Mouse (Mus musculus): Measurements from ENCODE around the gene Chd4. TPM values are rescaled to one million over a fixed set of nuclear protein-coding genes. Genes with fewer than 3 reads are reported as not detected.
"Not testable (repeated sequence)": the region's sequence is repeated elsewhere in the genome, so short reads cannot be mapped to it uniquely, and the experiment has no call there.

Chd4 gene
- polyA plus RNA-seq (2016; fragmentation: Nextera tagmentation; extraction: Ambion mirVana), result 76.2 and 77.3 TPM in 2 replicates

DNA sequence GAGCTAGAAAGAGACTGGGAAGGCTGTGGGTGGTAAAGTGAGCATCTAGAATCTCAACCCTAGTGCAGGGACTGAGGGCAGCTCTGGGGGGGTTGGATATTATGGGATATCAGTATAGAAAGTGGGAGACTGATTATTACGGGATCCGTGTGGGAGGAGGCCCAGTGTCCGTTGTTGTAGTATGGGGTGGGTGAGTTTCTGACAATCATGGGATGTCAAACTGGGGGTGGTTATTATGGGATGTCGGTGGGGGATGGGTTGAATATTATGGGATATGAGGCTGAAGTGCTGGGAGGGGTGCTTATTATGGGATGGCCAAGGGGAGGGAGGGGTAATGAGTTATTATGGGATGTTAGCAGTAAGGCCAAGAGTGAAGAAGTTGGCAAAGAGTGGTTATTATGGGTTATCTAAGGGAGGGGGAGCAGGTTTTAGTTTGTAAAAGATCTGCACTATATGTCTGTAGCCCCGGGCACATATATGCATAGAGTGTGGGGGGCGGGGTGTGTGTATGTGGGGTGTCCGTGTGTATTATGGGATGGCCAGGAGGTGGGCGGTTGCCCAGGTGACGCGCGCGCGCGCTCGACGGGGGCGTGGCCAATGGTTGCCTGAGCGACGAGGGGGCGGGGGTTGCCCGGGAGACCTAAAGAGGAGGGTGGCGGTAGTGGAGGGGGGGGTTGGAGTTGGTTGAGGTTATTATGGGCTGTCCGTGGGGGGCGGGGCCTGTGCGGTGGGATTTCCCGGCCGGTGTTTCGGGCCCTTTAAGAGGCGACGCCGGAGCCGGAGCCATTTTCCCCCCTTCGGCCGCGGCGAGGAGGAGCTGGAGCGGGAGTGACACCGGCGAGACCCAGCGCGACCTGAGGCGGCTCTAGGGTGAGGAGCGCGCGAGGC, at the start of gene Chd4:
TSS of gene Chd4 (plus strand) at position 591 of the 888 bp plus-strand sequence.
- peak within 1 kb of the TSS; percentile 93 for H3K9ac ChIP-seq
- H3K4me2 ChIP-seq, result peak within 1 kb of the TSS; percentile 94
- peaks cover 41% of the 10 kb centered on the region for H3K4me1 ChIP-seq (replicated peaks)
- H3K36me3 ChIP-seq, result peaks cover 21% of the 10 kb centered on the region
- no peaks in the 10 kb centered on the region for H3K27me3 ChIP-seq (replicated peaks)
- 2% methylated on average over 44 of the region's 45 CpGs for WGBS
- peak within 1 kb of the TSS; percentile 95 for H3K27ac ChIP-seq (ENCODE audit: poor library complexity, severe bottlenecking)
- ATAC-seq (ENCODE audit: insufficient number of reproducible peaks, low FRiP score), result peak; percentile 84
- H3K9me3 ChIP-seq (replicated peaks), result no peaks in the 10 kb centered on the region
- H3K4me3 ChIP-seq, result peak within 1 kb of the TSS; percentile 89

DNA sequence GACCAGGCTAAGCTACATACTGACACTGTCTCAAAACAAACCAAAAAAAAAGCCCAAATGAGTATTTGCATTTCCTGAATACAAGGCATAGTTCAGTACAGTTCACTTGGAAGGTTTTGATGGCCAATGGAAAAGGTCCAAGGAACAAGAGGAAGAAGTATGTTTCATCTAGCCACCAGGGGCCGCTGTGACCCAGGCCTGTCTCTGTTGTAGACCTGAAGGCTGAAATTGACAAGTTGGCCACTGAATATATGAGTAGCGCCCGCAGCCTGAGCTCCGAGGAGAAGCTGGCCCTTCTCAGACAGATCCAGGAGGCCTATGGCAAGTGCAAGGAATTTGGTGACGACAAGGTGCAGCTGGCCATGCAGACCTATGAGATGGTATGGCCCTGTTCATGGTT, 49.1 kb upstream of the Chd4 start:
- H3K9ac ChIP-seq, result no peak overlapping the region
- H3K36me3 ChIP-seq, result peaks cover 69% of the 10 kb centered on the region
- no peak for ATAC-seq (ENCODE audit: insufficient number of reproducible peaks, low FRiP score)

GRCm38 (mm10) chr6:125049678-125050077, 46.1 kb upstream of the Chd4 start, which contains the start of gene Acrbp:
Acrbp (plus strand) TSS chr6:125049689.
- no peaks in the 10 kb centered on the region for H3K9me3 ChIP-seq (replicated peaks)
- 38% methylated on average over 20 of the region's 20 CpGs for WGBS
- no peaks in the 10 kb centered on the region for H3K4me1 ChIP-seq (replicated peaks)
- no peak within 1 kb of the TSS for H3K4me2 ChIP-seq
- 0 out of 2 replicates have a peak, but pooled peaks cover 3% of the 10 kb centered on the region for H3K27me3 ChIP-seq (replicated peaks)
- H3K9ac ChIP-seq, result no peak within 1 kb of the TSS
- H3K36me3 ChIP-seq, result peaks cover 80% of the 10 kb centered on the region
- ATAC-seq (ENCODE audit: insufficient number of reproducible peaks, low FRiP score), result no peak
- no peak within 1 kb of the TSS for H3K27ac ChIP-seq (ENCODE audit: poor library complexity, severe bottlenecking)
- no peak within 1 kb of the TSS for H3K4me3 ChIP-seq

More for the DNA sequence above, 49.1 kb upstream of the Chd4 start:
- 35% methylated on average over 5 of the region's 5 CpGs for WGBS
- no peak overlapping the region for H3K4me3 ChIP-seq
- no peak overlapping the region for H3K27ac ChIP-seq (ENCODE audit: poor library complexity, severe bottlenecking)
- H3K9me3 ChIP-seq (replicated peaks), result no peaks in the 10 kb centered on the region
- H3K4me1 ChIP-seq (replicated peaks), result no peaks in the 10 kb centered on the region
- H3K4me2 ChIP-seq, result no peak overlapping the region
- no peaks in the 10 kb centered on the region for H3K27me3 ChIP-seq (replicated peaks)

- no peak overlapping the region for H3K27ac ChIP-seq (ENCODE audit: poor library complexity, severe bottlenecking)
- 0 out of 2 replicates have a peak, but pooled peaks cover 3% of the 10 kb centered on the region for H3K27me3 ChIP-seq (replicated peaks)
- 53% methylated on average over 5 of the region's 5 CpGs for WGBS
- H3K9me3 ChIP-seq (replicated peaks), result no peaks in the 10 kb centered on the region
- ATAC-seq (ENCODE audit: insufficient number of reproducible peaks, low FRiP score), result no peak
- no peak overlapping the region for H3K4me3 ChIP-seq
- H3K4me1 ChIP-seq (replicated peaks), result peaks cover 3% of the 10 kb centered on the region; the same call in 1 of the 2 replicates
- H3K4me2 ChIP-seq, result no peak overlapping the region
- peaks cover 76% of the 10 kb centered on the region for H3K36me3 ChIP-seq
- no peak overlapping the region for H3K9ac ChIP-seq
Measured at GRCm38 (mm10) chr6:125051237-125051636, 44.5 kb upstream of the Chd4 start.

- WGBS, result 14% methylated on average over 6 of the region's 6 CpGs
- Histone ChIP-seq H3K4me1 (replicated peaks) (peaks cover 17% of the 10 kb centered on the region), H3K36me3 (no peaks in the 10 kb centered on the region), H3K27me3 (replicated peaks) (0 out of 2 replicates have a peak, but pooled peaks cover 3% of the 10 kb centered on the region), H3K9me3 (replicated peaks) (no peaks in the 10 kb centered on the region), H3K9ac (0 out of 2 replicates have a peak overlapping the region, but pooled peaks have one; percentile 14), H3K4me2 (no peak overlapping the region), H3K27ac (ENCODE audit: poor library complexity, severe bottlenecking) (no peak overlapping the region), H3K4me3 (no peak overlapping the region)
- ATAC-seq (ENCODE audit: insufficient number of reproducible peaks, low FRiP score), result 0 out of 2 replicates have a peak, but pooled peaks have one; percentile 36
Measured at GRCm38 (mm10) chr6:125061493-125061892, 34.3 kb upstream of the Chd4 start.

GRCm38 (mm10) chr6:125062511-125062910, 33.3 kb upstream of the Chd4 start:
- no peak for ATAC-seq (ENCODE audit: insufficient number of reproducible peaks, low FRiP score)
- no peak overlapping the region for H3K4me2 ChIP-seq
- WGBS, result 79% methylated on average over 5 of the region's 5 CpGs
- no peaks in the 10 kb centered on the region for H3K9me3 ChIP-seq (replicated peaks)
- no peaks in the 10 kb centered on the region for H3K36me3 ChIP-seq
- H3K27me3 ChIP-seq (replicated peaks), result peaks cover 6% of the 10 kb centered on the region; the same call in 1 of the 2 replicates
- H3K4me3 ChIP-seq, result no peak overlapping the region
- no peak overlapping the region for H3K27ac ChIP-seq (ENCODE audit: poor library complexity, severe bottlenecking)
- no peak overlapping the region for H3K9ac ChIP-seq
- peaks cover 17% of the 10 kb centered on the region for H3K4me1 ChIP-seq (replicated peaks)

GRCm38 (mm10) chr6:125063906-125064305, 31.9 kb upstream of the Chd4 start:
- no peak for ATAC-seq (ENCODE audit: insufficient number of reproducible peaks, low FRiP score)
- Histone ChIP-seq H3K27me3 (replicated peaks) (peaks cover 18% of the 10 kb centered on the region), H3K9ac (no peak overlapping the region), H3K9me3 (replicated peaks) (no peaks in the 10 kb centered on the region), H3K4me2 (no peak overlapping the region), H3K36me3 (no peaks in the 10 kb centered on the region), H3K27ac (ENCODE audit: poor library complexity, severe bottlenecking) (no peak overlapping the region), H3K4me1 (replicated peaks) (peaks cover 13% of the 10 kb centered on the region), H3K4me3 (no peak overlapping the region)
- WGBS, result 81% methylated on average over 6 of the region's 6 CpGs

DNA sequence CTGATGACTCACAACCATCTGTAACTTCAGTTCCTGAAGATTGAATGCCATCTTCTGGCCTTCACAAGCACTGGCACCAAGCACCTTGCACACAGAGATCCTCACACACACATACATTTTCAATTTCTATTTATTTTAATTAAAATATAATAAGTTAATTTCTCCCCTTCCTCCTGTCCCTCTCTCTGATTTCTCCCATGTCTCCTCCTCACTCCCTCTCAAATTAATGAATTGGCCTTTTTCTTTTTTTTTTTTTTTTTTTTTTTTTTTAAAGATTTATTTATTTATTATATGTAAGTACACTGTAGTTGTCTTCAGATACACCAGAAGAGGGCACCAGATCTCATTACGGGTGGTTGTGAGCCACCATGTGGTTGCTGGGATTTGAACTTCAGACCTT, 30.6 kb upstream of the Chd4 start:
- not testable (repeated sequence) for H3K4me2 ChIP-seq; H3K27ac ChIP-seq (ENCODE audit: poor library complexity, severe bottlenecking); H3K4me3 ChIP-seq; H3K36me3 ChIP-seq; H3K9me3 ChIP-seq (replicated peaks); H3K9ac ChIP-seq; ATAC-seq (ENCODE audit: insufficient number of reproducible peaks, low FRiP score)
- Histone ChIP-seq H3K27me3 (replicated peaks) (peaks cover 19% of the 10 kb centered on the region), H3K4me1 (replicated peaks) (peaks cover 13% of the 10 kb centered on the region)
- WGBS, result 89% methylated on average over 1 of the region's 1 CpGs

- H3K9ac ChIP-seq, result no peak within 1 kb of the TSS
- WGBS, result 53% methylated on average over 8 of the region's 8 CpGs
Measured at GRCm38 (mm10) chr6:125067571-125067995, 28.2 kb upstream of the Chd4 start, which contains the start of gene Lpar5. Lpar5 (plus strand) TSS chr6:125067920.

DNA sequence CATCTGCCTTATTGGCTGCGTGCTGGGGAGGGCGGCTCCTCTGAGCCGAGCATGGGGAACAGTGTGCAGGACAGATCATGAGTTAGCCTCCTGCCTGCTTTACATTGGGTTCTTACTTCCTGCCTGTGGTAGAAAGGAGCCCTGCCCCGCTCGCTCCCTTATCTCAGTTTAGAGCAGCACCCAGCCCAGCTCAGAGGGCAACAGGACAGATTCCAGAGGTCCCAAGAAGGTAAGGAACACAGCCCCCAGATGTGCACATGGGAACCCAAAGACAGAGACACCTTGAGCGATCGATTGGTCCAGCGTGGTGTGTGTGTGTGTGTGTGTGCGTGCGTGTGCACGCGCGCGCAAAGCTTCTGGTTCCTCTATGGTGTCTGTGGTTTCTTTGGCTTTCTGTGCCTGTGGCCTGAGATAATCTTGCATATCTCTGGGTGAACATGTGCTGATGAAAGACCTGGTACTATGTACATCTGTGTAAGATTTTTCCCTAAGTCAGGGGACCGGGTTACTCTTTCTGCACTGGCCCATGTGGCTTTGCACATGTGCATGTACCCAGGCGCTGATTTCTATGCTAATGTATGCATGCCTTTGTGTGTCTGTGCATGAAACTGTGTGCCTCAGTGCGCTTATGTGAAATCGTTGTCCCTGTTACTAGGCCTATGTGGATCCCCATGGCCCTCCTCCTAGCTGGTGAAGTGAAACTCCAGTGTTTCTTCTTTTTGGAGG, 24.4 kb upstream of the Chd4 start:
- H3K27me3 ChIP-seq (replicated peaks), result peaks cover 21% of the 10 kb centered on the region
- WGBS, result 69% methylated on average over 18 of the region's 18 CpGs
- H3K4me2 ChIP-seq, result no peak overlapping the region
- ATAC-seq (ENCODE audit: insufficient number of reproducible peaks, low FRiP score), result 0 out of 2 replicates have a peak, but pooled peaks have one; percentile 46
- no peak overlapping the region for H3K9ac ChIP-seq
- H3K4me1 ChIP-seq (replicated peaks), result peaks cover 13% of the 10 kb centered on the region
- H3K27ac ChIP-seq (ENCODE audit: poor library complexity, severe bottlenecking), result no peak overlapping the region
- no peak overlapping the region for H3K4me3 ChIP-seq
- H3K36me3 ChIP-seq, result no peaks in the 10 kb centered on the region
- no peaks in the 10 kb centered on the region for H3K9me3 ChIP-seq (replicated peaks)

More at GRCm38 (mm10) chr6:125067571-125067995, 28.2 kb upstream of the Chd4 start, which contains the start of gene Lpar5:
- H3K4me2 ChIP-seq, result no peak within 1 kb of the TSS
- H3K4me1 ChIP-seq (replicated peaks), result peaks cover 13% of the 10 kb centered on the region
- no peak within 1 kb of the TSS for H3K27ac ChIP-seq (ENCODE audit: poor library complexity, severe bottlenecking)
- peaks cover 19% of the 10 kb centered on the region for H3K27me3 ChIP-seq (replicated peaks)
- no peak for ATAC-seq (ENCODE audit: insufficient number of reproducible peaks, low FRiP score)
- H3K36me3 ChIP-seq, result no peaks in the 10 kb centered on the region
- H3K9me3 ChIP-seq (replicated peaks), result no peaks in the 10 kb centered on the region
- no peak within 1 kb of the TSS for H3K4me3 ChIP-seq

GRCm38 (mm10) chr6:125071896-125072279, 23.9 kb upstream of the Chd4 start:
- ATAC-seq (ENCODE audit: insufficient number of reproducible peaks, low FRiP score), result peak; percentile 45; the same call in 1 of the 2 replicates
- no peak overlapping the region for H3K4me2 ChIP-seq
- H3K36me3 ChIP-seq, result no peaks in the 10 kb centered on the region
- no peaks in the 10 kb centered on the region for H3K9me3 ChIP-seq (replicated peaks)
- H3K4me3 ChIP-seq, result no peak overlapping the region
- H3K27ac ChIP-seq (ENCODE audit: poor library complexity, severe bottlenecking), result no peak overlapping the region
- peaks cover 21% of the 10 kb centered on the region for H3K27me3 ChIP-seq (replicated peaks)
- H3K4me1 ChIP-seq (replicated peaks), result peaks cover 13% of the 10 kb centered on the region
- WGBS, result 26% methylated on average over 2 of the region's 2 CpGs
- no peak overlapping the region for H3K9ac ChIP-seq
